Mouse (Mus musculus) lung, embryonic 16.5 days (tissue): ENCODE measurements around the gene Magi1. TPM values are rescaled to one million over a fixed set of nuclear protein-coding genes. Genes with fewer than 3 reads are reported as not detected.

Experiments used
- ATAC-seq: fragments of 200-750 bp; cut with Nextera tagmentation; 2 replicates; pipeline ENCODE4 v1.8.0; 2017; ENCODE audit warnings: low read depth, mild to moderate bottlenecking, moderate library complexity
- H3K27ac ChIP-seq: fragments of 300-500 bp; sonication (generic); 2 replicates; pipeline ENCODE4 v1.5.1; 2014; ENCODE audit warnings: mild to moderate bottlenecking, control low read depth, low read length
- H3K27me3 ChIP-seq: fragments of 300-500 bp; sonication (generic); 2 replicates; pipeline ENCODE4 v1.6.1; 2014; ENCODE audit warnings: low read depth, low read length, mixed read lengths; ENCODE audit not compliant: control insufficient read depth, insufficient read depth
- H3K36me3 ChIP-seq: fragments of 300-500 bp; sonication (generic); 2 replicates; pipeline ENCODE4 v1.6.1; 2014; ENCODE audit warnings: low read length; ENCODE audit not compliant: control insufficient read depth, insufficient read depth
- H3K4me1 ChIP-seq: fragments of 300-500 bp; sonication (generic); replicated peaks from 2 replicates; pipeline ENCODE4 v1.6.1; 2014; ENCODE audit warnings: low read length, mixed read lengths; ENCODE audit not compliant: control insufficient read depth, insufficient read depth
- H3K4me2 ChIP-seq: fragments of 300-500 bp; sonication (generic); 2 replicates; pipeline ENCODE4 v1.6.1; 2014; ENCODE audit warnings: low read depth, low read length, control low read depth
- H3K4me3 ChIP-seq: fragments of 300-500 bp; sonication (generic); 2 replicates; pipeline ENCODE4 v1.5.1; 2014; ENCODE audit warnings: mild to moderate bottlenecking, low read length, control low read depth
- H3K9ac ChIP-seq: fragments of 300-500 bp; sonication (generic); 2 replicates; pipeline ENCODE4 v1.6.1; 2014; ENCODE audit warnings: low read length, control low read depth
- H3K9me3 ChIP-seq: fragments of 300-500 bp; sonication (generic); 2 replicates; pipeline ENCODE4 v1.6.1; 2016; ENCODE audit warnings: low read length; ENCODE audit not compliant: control insufficient read depth
- WGBS: fragments of 180-500 bp; shearing (Covaris S2); extraction: QIAGEN DNeasy Blood & Tissue Kit; methylation state at CpG from one replicate; pipeline ENCODE4 v1.1.7; 2014; 5-methylcytosine and 5-hydroxymethylcytosine counted together
- polyA plus RNA-seq: library from polyadenylated mRNA; unstranded; fragments of >200 nt; fragmentation: Nextera tagmentation; extraction: Ambion mirVana; gene quantifications from 2 replicates; pipeline ENCODE4 v1.2.1, GENCODE M21; 2015

The Magi1 gene
- polyA plus RNA-seq, 1 experiment from 2014 or later, result 9.4 TPM

GRCm38 (mm10) chr6:94199696-94200095 is 84.0 kb downstream of the Magi1 start:
- H3K9ac ChIP-seq, result no peak overlapping the region
- no peak for ATAC-seq
- H3K9me3 ChIP-seq, result no peaks in the 10 kb centered on the region
- peaks cover 44% of the 10 kb centered on the region for H3K4me1 ChIP-seq
- no peak overlapping the region for H3K4me2 ChIP-seq
- H3K4me3 ChIP-seq, result no peak overlapping the region
- H3K27ac ChIP-seq, result 0 out of 2 replicates have a peak overlapping the region, but pooled peaks have one; percentile 55
- H3K27me3 ChIP-seq, result no peaks in the 10 kb centered on the region
- no peaks in the 10 kb centered on the region for H3K36me3 ChIP-seq
- 67% methylated on average over 2 of the region's 2 CpGs for WGBS

GRCm38 (mm10) chr6:94197831-94198230 is 85.9 kb downstream of the Magi1 start:
- no peak overlapping the region for H3K9ac ChIP-seq
- 60% methylated on average over 1 of the region's 1 CpGs for WGBS
- H3K9me3 ChIP-seq, result no peaks in the 10 kb centered on the region
- H3K27ac ChIP-seq, result no peak overlapping the region
- H3K4me2 ChIP-seq, result no peak overlapping the region
- H3K4me3 ChIP-seq, result no peak overlapping the region
- H3K27me3 ChIP-seq, result no peaks in the 10 kb centered on the region
- no peak for ATAC-seq
- H3K36me3 ChIP-seq, result no peaks in the 10 kb centered on the region
- H3K4me1 ChIP-seq, result peaks cover 39% of the 10 kb centered on the region

DNA sequence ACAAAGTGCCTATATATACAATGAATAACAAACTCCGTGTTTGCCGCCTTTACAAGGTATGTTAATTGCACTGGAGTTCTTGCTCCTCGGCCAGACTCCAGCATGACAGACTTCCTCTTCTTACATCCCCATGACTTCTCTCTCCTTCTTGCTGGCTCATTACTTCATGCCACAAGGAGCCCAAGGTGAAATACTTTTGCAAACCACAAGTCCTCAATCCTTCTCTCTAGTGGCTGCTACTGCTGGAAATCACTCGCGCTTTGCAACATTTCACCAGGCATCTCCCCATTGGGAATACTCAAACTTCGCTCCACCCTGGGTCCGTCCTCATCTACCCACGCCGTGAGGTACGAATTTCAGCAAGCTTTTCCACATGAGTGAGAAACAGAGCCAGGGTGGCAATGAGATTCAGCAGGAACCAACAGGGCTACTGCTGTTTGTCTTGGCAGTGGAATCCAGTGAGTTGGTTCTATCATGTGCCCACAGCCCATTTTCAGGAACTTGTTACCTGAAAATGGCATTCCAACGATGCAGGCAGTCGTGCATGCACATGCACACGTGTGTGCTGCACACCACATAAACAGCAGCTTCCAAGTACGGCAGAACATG is 88.3 kb downstream of the Magi1 start:
- Histone ChIP-seq H3K27me3 (no peaks in the 10 kb centered on the region), H3K4me2 (no peak overlapping the region), H3K9me3 (no peaks in the 10 kb centered on the region), H3K4me1 (peaks cover 37% of the 10 kb centered on the region), H3K36me3 (no peaks in the 10 kb centered on the region), H3K27ac (no peak overlapping the region), H3K4me3 (no peak overlapping the region), H3K9ac (no peak overlapping the region)
- WGBS, result 62% methylated on average over 14 of the region's 14 CpGs
- no peak for ATAC-seq

DNA sequence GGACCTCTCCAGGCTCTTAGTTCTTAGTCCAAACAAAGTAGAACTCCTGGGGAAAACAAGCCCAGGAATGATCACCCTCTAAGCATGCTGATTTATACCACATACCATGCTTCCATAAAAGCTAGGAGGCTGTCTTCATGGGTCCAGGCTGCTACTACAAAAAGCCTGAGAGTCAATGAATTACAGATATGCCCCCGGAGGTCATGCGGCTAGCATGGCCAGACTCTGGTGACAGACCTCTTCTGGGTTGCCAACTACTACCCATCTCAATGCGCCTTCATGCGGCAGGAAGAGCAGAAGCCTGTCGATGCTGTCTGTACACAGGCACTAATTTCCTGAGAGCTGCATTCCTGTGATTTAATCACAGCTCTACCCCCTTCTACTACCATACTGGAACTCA is 92.9 kb downstream of the Magi1 start:
- no peaks in the 10 kb centered on the region for H3K27me3 ChIP-seq
- no peak overlapping the region for H3K4me3 ChIP-seq

DNA sequence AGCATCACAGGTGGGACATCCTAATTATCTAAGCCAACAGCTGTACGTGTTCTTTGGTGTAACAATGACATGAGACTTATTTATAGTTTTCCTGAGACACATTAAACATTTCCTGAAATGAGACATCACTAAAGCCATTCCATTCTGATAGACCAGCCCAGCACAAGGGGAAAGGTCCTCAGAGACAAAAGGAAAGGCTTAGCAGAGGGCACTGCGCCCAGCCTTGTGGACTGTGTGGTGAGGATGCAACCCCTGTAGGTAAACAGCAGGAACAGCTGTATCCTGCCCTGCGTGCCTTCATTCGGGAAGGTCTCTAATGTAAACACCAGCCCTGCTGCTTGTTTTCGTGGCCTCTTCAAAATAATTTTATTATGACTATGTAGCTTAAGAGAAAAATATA is 94.3 kb downstream of the Magi1 start:
- Histone ChIP-seq H3K4me1 (peaks cover 53% of the 10 kb centered on the region), H3K36me3 (no peaks in the 10 kb centered on the region), H3K27me3 (no peaks in the 10 kb centered on the region), H3K4me3 (no peak overlapping the region), H3K9ac (no peak overlapping the region), H3K9me3 (no peaks in the 10 kb centered on the region), H3K4me2 (no peak overlapping the region), H3K27ac (no peak overlapping the region)
- 26% methylated on average over 5 of the region's 5 CpGs for WGBS
- ATAC-seq, result peak; percentile 84

More for the DNA sequence above, 92.9 kb downstream of the Magi1 start:
- H3K36me3 ChIP-seq, result no peaks in the 10 kb centered on the region
- H3K27ac ChIP-seq, result peak overlapping the region; percentile 27
- WGBS, result 67% methylated on average over 5 of the region's 5 CpGs
- no peak overlapping the region for H3K4me2 ChIP-seq
- H3K9me3 ChIP-seq, result no peaks in the 10 kb centered on the region
- ATAC-seq, result no peak
- peaks cover 53% of the 10 kb centered on the region for H3K4me1 ChIP-seq
- H3K9ac ChIP-seq, result no peak overlapping the region

DNA sequence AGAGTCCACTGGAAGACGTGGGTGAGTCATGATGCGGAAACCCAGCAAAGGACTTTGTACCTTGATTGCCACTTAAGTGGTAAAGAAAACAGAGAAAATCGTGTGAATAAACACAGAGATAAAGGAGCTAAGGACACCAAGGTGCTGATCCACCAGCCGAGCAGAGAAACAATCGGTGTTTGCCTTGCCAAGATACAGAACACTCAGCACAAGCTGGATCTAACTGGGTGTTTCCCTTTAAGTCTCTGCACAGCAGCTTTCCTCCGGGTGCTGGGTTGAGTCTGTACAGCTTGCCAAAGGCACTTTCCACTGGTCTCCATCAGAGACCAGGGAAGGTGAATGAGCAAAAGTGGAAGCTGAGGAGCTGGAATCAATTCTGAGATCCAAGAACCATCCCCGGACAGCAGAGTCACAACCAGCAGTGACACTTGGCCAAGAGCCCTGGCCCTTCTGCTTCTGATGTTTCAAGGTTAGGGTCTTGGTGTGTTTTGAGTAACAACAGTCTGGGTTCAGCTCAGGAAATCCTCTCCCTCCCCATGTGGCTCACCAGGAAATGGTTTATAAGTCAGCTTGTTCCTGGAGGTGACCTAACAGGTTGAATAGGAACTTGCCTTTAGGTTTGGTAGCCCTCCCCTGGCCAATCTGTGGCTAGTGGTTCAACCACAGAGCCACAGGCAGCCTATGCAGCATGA is 96.9 kb downstream of the Magi1 start:
- H3K27ac ChIP-seq, result peak overlapping the region; percentile 43
- H3K36me3 ChIP-seq, result no peaks in the 10 kb centered on the region
- H3K27me3 ChIP-seq, result no peaks in the 10 kb centered on the region
- 14% methylated on average over 7 of the region's 7 CpGs for WGBS
- no peaks in the 10 kb centered on the region for H3K9me3 ChIP-seq
- no peak for ATAC-seq
- no peak overlapping the region for H3K4me3 ChIP-seq
- no peak overlapping the region for H3K9ac ChIP-seq
- H3K4me1 ChIP-seq, result peaks cover 74% of the 10 kb centered on the region
- 0 out of 2 replicates have a peak overlapping the region, but pooled peaks have one; percentile 2 for H3K4me2 ChIP-seq

DNA sequence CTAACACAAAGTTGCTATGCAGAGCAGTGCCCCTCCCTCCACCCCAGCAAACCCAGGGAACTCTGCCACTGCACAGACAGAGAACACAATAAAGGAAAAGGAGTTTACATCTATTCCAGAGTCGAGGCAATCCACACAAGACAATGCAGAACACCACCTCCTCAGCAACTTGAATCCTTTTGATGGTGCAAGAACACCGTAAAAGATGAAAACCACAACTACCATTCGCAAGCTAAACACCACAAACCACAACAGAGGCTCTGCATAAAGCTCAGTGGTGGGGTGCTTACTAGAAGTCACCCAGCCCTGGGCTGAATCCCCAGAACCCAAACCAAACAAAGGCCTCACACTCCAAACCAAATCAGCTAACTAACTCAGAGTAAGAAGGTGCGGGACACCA is 99.4 kb downstream of the Magi1 start:
- WGBS, result 64% methylated on average over 4 of the region's 4 CpGs
- Histone ChIP-seq H3K9ac (no peak overlapping the region), H3K4me2 (peak overlapping the region; percentile 49; the same call in 1 of the 2 replicates), H3K27ac (peak overlapping the region; percentile 88), H3K4me1 (peaks cover 65% of the 10 kb centered on the region), H3K36me3 (no peaks in the 10 kb centered on the region), H3K4me3 (no peak overlapping the region), H3K9me3 (no peaks in the 10 kb centered on the region), H3K27me3 (no peaks in the 10 kb centered on the region)
- ATAC-seq, result no peak

GRCm38 (mm10) chr6:94183354-94183851 is 100.3 kb downstream of the Magi1 start:
- WGBS, result 20% methylated on average over 14 of the region's 14 CpGs
- H3K9me3 ChIP-seq, result no peaks in the 10 kb centered on the region
- peak overlapping the region; percentile 22 for H3K4me3 ChIP-seq
- H3K27ac ChIP-seq, result peak overlapping the region; percentile 88
- H3K4me1 ChIP-seq, result peaks cover 61% of the 10 kb centered on the region
- peak overlapping the region; percentile 49 for H3K4me2 ChIP-seq
- H3K36me3 ChIP-seq, result no peaks in the 10 kb centered on the region
- peak; percentile 49 for ATAC-seq
- peak overlapping the region; percentile 25 for H3K9ac ChIP-seq
- H3K27me3 ChIP-seq, result no peaks in the 10 kb centered on the region

- no peak overlapping the region for H3K27ac ChIP-seq
- H3K36me3 ChIP-seq, result no peaks in the 10 kb centered on the region
- H3K9ac ChIP-seq, result no peak overlapping the region
- H3K4me3 ChIP-seq, result no peak overlapping the region
- ATAC-seq, result peak; percentile 39; the same call in 1 of the 2 replicates
- H3K4me2 ChIP-seq, result no peak overlapping the region
- 5% methylated on average over 2 of the region's 2 CpGs for WGBS
- no peaks in the 10 kb centered on the region for H3K27me3 ChIP-seq
- H3K4me1 ChIP-seq, result peaks cover 56% of the 10 kb centered on the region
- H3K9me3 ChIP-seq, result no peaks in the 10 kb centered on the region
Measured at GRCm38 (mm10) chr6:94181673-94182255, 102.0 kb downstream of the Magi1 start.
